Mouse (Mus musculus) splenic B cell, adult 2 months (primary cell): ENCODE results near the gene Cela3b.
"Not testable (repeated sequence)": the region's sequence is repeated elsewhere in the genome, so short reads cannot be mapped to it uniquely, and the experiment has no call there.

Experiments
- DNase-seq: peaks from one replicate; pipeline ENCODE4 v3.0.0-alpha.2; 2011; ENCODE audit warnings: low read depth, low spot score
- H3K27me3 ChIP-seq: 2 replicates; pipeline ENCODE4 v1.6.1; 2012; ENCODE audit warnings: mild to moderate bottlenecking, low read length, moderate library complexity, mixed read lengths; ENCODE audit not compliant: control insufficient read depth, poor library complexity, insufficient read depth, severe bottlenecking
- H3K36me3 ChIP-seq: 2 replicates; pipeline ENCODE4 v1.6.1; 2012; ENCODE audit warnings: mild to moderate bottlenecking, low read length, moderate library complexity, mixed read lengths; ENCODE audit not compliant: control insufficient read depth, poor library complexity, insufficient read depth, severe bottlenecking

Cela3b gene

DNA sequence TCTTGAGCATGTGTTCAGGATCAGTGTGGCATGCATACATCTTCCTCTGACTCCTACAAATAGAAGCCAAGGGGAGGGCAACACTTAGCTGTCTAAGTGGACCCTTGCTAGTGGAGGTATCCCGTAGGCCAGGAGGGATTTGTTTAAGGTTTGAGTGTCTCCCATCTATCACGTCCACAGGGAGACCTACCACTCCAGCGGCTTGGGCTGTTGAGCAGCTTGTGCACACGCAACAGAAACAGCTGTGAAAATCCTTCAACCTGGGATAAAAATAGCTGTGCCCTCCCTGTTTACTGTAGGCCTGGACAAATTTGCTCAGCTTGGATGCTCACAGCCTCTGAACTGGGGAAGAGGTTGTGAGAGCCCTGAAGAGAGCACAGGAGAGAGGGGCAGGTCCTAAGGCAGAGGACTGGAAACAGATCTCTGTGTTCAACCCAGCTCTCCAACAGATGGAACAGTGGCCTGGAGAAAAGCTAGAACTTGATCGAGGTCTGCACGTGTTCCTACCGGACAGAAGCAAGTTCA, 18.1 kb downstream of the Cela3b start:
- not testable (repeated sequence) for H3K36me3 ChIP-seq

GRCm38 (mm10) chr4:137409691-137410090, 20.6 kb downstream of the Cela3b start, which contains the start of gene Cela3a:
Gene Cela3a (minus strand): TSS chr4:137409791.
- Histone ChIP-seq H3K27me3 (no peaks in the 10 kb centered on the region), H3K36me3 (no peaks in the 10 kb centered on the region)
- DNase-seq: no peak

More for the DNA sequence above, 18.1 kb downstream of the Cela3b start:
- not testable (repeated sequence) for H3K27me3 ChIP-seq, DNase-seq

DNA sequence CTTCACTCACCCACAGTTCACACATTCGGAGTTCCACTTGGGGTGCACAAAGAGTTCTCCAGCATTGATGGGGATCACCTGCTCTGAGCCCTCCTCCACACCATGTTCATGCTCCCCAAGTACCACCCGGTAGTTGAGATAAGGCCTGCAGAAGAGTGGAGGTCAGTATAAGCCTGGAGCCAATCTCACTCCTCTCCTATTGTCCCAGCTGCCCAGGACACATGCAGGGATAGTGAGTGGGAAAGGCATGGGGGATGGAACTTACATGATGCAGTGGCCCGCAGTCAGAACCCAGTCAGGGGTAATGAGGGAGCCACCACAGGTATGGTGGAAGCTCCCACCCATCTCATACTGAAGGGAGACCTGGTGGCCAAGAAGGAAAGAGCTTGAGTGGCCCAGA, 24.8 kb downstream of the Cela3b start:
- no peak for DNase-seq
- Histone ChIP-seq H3K27me3 (no peaks in the 10 kb centered on the region), H3K36me3 (no peaks in the 10 kb centered on the region)

GRCm38 (mm10) chr4:137396641-137397525, 33.5 kb downstream of the Cela3b start:
- Histone ChIP-seq H3K27me3 (no peaks in the 10 kb centered on the region), H3K36me3 (no peaks in the 10 kb centered on the region)
- DNase-seq: no peak

GRCm38 (mm10) chr4:137393378-137394135, 36.8 kb downstream of the Cela3b start:
- no peaks in the 10 kb centered on the region for H3K27me3 ChIP-seq
- no peaks in the 10 kb centered on the region for H3K36me3 ChIP-seq
- no peak for DNase-seq

DNA sequence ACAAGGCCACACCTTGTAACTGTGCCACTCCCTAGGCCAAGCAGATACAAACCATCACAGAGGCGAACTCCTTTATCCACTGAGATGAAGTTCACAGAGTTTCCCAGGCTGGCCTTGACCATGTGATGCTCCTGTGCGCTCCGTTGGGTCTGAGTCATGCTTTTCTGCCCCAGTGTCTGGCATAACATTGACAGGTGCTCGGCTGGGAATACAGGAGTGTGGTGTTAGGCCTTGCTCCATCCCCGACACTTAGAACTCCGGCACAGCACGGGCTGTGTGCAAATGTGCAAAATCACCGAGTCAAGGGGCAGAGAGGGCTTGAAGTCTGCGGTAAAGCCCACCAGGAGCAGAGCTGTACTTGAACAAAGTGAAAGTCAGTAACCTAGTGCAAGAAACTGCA, 37.5 kb downstream of the Cela3b start:
- H3K27me3 ChIP-seq: no peaks in the 10 kb centered on the region
- DNase-seq: no peak
- no peaks in the 10 kb centered on the region for H3K36me3 ChIP-seq

DNA sequence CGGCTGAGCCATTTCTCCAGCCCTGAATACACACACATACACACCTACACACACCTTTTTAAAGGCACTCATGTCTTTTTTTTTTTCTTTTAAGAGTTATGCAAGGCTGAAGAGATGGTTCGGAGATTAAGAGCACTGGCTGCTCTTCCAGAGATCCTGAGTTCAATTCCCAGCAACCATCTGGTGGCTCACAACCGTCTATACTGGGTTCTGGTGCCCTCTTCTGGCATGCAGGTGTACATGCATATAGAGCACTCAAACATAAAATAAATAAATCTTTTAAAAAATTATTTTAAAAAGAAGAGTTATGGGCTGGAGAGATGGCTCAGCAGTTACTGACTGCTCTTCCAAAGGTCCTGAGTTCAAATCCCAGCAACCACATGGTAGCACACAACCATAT, 39.1 kb downstream of the Cela3b start:
- DNase-seq: peak; percentile 57
- H3K36me3 ChIP-seq: no peaks in the 10 kb centered on the region
- H3K27me3 ChIP-seq: no peaks in the 10 kb centered on the region

DNA sequence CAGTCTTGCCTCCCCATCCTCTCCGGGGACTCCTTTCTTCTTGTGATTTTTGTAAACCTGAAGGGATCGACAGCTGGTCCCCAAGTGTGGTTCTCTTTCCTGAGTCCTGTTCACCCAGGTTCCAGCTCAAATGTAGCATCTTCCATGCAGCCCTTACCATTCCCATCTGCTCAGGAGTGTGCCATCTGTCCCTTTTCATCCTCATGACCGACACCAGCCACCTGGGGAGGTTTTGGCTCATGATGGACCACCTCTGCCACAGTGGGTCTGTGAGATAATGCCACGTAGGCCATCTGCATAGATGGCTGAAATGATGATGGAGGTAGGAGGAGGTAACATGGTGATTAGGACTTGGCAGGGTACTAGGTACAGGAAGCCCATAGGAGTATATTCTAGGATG, 40.1 kb downstream of the Cela3b start:
- no peak for DNase-seq
- no peaks in the 10 kb centered on the region for H3K36me3 ChIP-seq
- no peaks in the 10 kb centered on the region for H3K27me3 ChIP-seq

- no peaks in the 10 kb centered on the region for H3K36me3 ChIP-seq
- DNase-seq: peak; percentile 13
- H3K27me3 ChIP-seq: no peaks in the 10 kb centered on the region
Observed at GRCm38 (mm10) chr4:137388983-137389382, 41.4 kb downstream of the Cela3b start.

GRCm38 (mm10) chr4:137388059-137388794, 42.1 kb downstream of the Cela3b start:
- peak; percentile 91 for DNase-seq
- no peaks in the 10 kb centered on the region for H3K27me3 ChIP-seq
- H3K36me3 ChIP-seq: no peaks in the 10 kb centered on the region

- Histone ChIP-seq H3K27me3 (no peaks in the 10 kb centered on the region), H3K36me3 (no peaks in the 10 kb centered on the region)
- DNase-seq: peak; percentile 43
Observed at GRCm38 (mm10) chr4:137387482-137388058, 42.8 kb downstream of the Cela3b start.

- H3K36me3 ChIP-seq: no peaks in the 10 kb centered on the region
Observed at GRCm38 (mm10) chr4:137380702-137381605, 49.4 kb downstream of the Cela3b start.

DNA sequence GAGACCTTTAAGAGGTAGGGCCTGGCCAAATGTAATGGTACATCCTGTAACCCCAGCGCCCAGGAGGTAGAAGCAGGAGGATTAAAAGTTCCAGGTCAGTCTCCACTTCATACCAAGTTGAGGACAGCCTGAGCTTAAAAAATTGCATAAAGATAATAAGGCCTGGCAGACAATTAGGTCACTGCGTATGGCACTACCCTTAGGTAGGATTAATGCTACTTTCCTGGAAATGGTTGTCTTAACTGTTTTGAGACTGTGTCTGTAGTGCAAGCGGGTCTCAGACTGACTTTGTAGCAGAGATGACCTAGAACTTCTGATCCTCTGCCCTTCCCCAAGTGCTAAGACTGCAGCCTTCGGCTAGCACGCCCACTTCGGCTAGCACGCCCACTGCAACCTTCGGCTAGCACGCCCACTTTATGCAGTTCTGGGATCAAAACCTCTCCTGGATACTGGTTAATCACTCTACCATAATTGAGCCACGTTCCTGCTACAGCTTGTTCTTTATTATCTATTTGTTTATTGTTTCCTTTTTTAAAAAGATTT, 50.6 kb downstream of the Cela3b start:
- Histone ChIP-seq H3K27me3 (no peaks in the 10 kb centered on the region), H3K36me3 (no peaks in the 10 kb centered on the region)
- DNase-seq: no peak

More at GRCm38 (mm10) chr4:137380702-137381605, 49.4 kb downstream of the Cela3b start:
- H3K27me3 ChIP-seq: no peaks in the 10 kb centered on the region
- no peak for DNase-seq
